In the genomic region with DNA sequence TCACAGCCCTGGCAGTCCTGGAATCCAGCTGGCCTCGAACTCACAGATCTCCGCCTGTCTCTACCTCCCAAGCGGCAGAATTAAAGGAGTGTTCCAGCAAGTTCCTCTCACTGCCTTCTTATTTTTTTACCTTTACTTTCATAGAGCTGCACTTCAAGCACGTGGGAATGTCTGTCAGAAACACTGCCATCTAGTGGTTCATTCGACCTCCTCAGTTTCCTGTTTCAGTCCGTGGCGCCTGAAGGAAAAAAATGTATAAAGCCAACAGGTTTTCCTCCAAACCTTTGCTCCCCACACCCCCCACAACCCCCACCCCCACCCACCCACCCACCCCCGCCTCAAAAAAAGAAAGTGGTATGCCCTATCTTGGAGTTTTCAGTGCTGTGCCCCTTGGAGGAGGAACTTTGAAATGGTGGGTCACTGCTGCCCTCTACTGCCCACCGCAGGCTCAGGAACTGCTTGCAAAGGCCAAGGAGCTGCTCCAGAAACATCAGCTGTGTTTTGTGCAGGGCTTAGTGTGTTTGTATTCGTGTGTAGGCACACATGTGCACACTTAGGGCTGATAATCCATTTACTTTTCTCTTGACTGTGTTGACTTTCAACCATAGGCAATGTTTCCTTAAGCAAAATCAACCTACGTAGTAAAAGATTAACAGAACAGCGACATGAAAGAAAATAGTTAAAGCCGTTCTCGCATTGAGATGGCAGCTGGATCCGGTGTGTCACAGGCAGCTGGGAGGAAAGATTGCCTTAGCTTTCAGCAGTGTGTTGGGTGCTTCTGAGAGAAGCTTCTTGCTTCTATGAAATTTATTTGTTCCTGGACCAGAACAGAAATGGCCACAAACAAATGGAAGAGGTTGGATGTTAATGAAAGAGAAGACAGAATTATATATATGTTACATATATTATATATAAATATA, we compare ENCODE assay signal across 8 mouse cellular contexts. TPM values are rescaled to one million over a fixed set of nuclear protein-coding genes. Genes with fewer than 3 reads are reported as not detected.
DNase-seq lines count a peak whose midpoint lies in the region; ATAC-seq and TF ChIP-seq lines count a peak whose summit lies in the region.

No protein-coding gene starts in this region.

- peak overlapping the region; percentile 46; the same call in 1 of the 2 replicates for H3K9ac ChIP-seq in heart, embryonic 14.5 days (ENCODE audit: low read length)
- no peak overlapping the region for H3K9ac ChIP-seq in liver, embryonic 11.5 days (ENCODE audit: low read depth, low read length)
- H3K9ac ChIP-seq in stomach, embryonic 14.5 days (replicated peaks; ENCODE audit: low read depth, low read length) = no peak overlapping the region

- H3K36me3 ChIP-seq in heart, embryonic 14.5 days (ENCODE audit: control insufficient read depth, insufficient read depth, low read length) = no peaks in the 10 kb centered on the region
- H3K36me3 ChIP-seq in liver, embryonic 11.5 days (ENCODE audit: control insufficient read depth, insufficient read depth, low read length) = no peaks in the 10 kb centered on the region
- H3K36me3 ChIP-seq in stomach, embryonic 14.5 days (ENCODE audit: control insufficient read depth, insufficient read depth, low read length) = no peaks in the 10 kb centered on the region

- peak; percentile 86 for DNase-seq in CD4-positive, CD25-positive, alpha-beta regulatory T cell, adult 2 months (ENCODE audit: low read depth, low spot score)
- peak; percentile 92 for DNase-seq in brain, embryonic 14.5 days (ENCODE audit: low read depth)
- peak; percentile 60 for DNase-seq in fibroblast of lung, adult 2 months (ENCODE audit: low read depth)
- DNase-seq in kidney, postnatal 10 days = peak; percentile 91
- peak; percentile 67 for DNase-seq in liver, embryonic 11.5 days (ENCODE audit: low spot score)
- DNase-seq in natural killer cell, adult 2 months (ENCODE audit: low spot score in 2 of 2) = peak; percentile 58 to 78

- H3K9me3 ChIP-seq in heart, embryonic 14.5 days (ENCODE audit: control insufficient read depth, low read length) = no peaks in the 10 kb centered on the region
- no peaks in the 10 kb centered on the region for H3K9me3 ChIP-seq in liver, embryonic 11.5 days (ENCODE audit: control insufficient read depth, low read length)
- no peaks in the 10 kb centered on the region for H3K9me3 ChIP-seq in stomach, embryonic 14.5 days (ENCODE audit: control insufficient read depth, low read depth, low read length)

- peak overlapping the region; percentile 52 for H3K4me2 ChIP-seq in heart, embryonic 14.5 days (ENCODE audit: low read length)
- H3K4me2 ChIP-seq in liver, embryonic 11.5 days = peak overlapping the region; percentile 16
- H3K4me2 ChIP-seq in stomach, embryonic 14.5 days (replicated peaks; ENCODE audit: low read depth, low read length) = peak overlapping the region; percentile 25

- no peaks in the 10 kb centered on the region for H3K27me3 ChIP-seq in heart, embryonic 14.5 days (ENCODE audit: control insufficient read depth, insufficient read depth, low read length)
- H3K27me3 ChIP-seq in liver, embryonic 11.5 days (replicated peaks; ENCODE audit: control insufficient read depth, insufficient read depth, low read length) = no peaks in the 10 kb centered on the region
- H3K27me3 ChIP-seq in stomach, embryonic 14.5 days (ENCODE audit: control insufficient read depth, insufficient read depth, low read length) = no peaks in the 10 kb centered on the region

- no peak overlapping the region for H3K27ac ChIP-seq in heart, embryonic 14.5 days (replicated peaks in 1 of 2; ENCODE audit: control insufficient read depth in 1 of 2, insufficient read depth in 1 of 2, low read depth in 2 of 2, low read length in 2 of 2)
- H3K27ac ChIP-seq in liver, embryonic 11.5 days (ENCODE audit: low read depth, low read length) = no peak overlapping the region
- no peak overlapping the region for H3K27ac ChIP-seq in stomach, embryonic 14.5 days (ENCODE audit: low read length)

- peaks cover 0 to 2% of the 10 kb centered on the region in 2 experiments; a peak in 2 of 4 replicates for H3K4me1 ChIP-seq in heart, embryonic 14.5 days (ENCODE audit: control insufficient read depth in 2 of 2, insufficient read depth in 2 of 2, low read length in 2 of 2)
- no peaks in the 10 kb centered on the region for H3K4me1 ChIP-seq in liver, embryonic 11.5 days (replicated peaks; ENCODE audit: control insufficient read depth, insufficient read depth, low read length)
- H3K4me1 ChIP-seq in stomach, embryonic 14.5 days (ENCODE audit: control insufficient read depth, insufficient read depth, low read length) = no peaks in the 10 kb centered on the region

- 24% methylated on average over 15 of the region's 15 CpGs for WGBS in heart, embryonic 14.5 days
- 23% methylated on average over 15 of the region's 15 CpGs for WGBS in liver, embryonic 11.5 days
- 17% methylated on average over 15 of the region's 15 CpGs for WGBS in stomach, embryonic 14.5 days

- ATAC-seq in heart, embryonic 14.5 days (ENCODE audit: insufficient number of reproducible peaks, insufficient read depth, low FRiP score, low read depth) = 0 out of 2 replicates have a peak, but pooled peaks have one; percentile 54
- peak; percentile 95 for ATAC-seq in liver, embryonic 11.5 days (replicated peaks; ENCODE audit: low FRiP score)
- peak; percentile 96 for ATAC-seq in stomach, embryonic 14.5 days (ENCODE audit: insufficient number of reproducible peaks, insufficient read depth, low FRiP score, low read depth)

- peak; percentile 84 for TF ChIP-seq CTCF in brain, embryonic 14.5 days (IDR thresholded peaks at IDR 0.05; ENCODE audit: borderline replicate concordance, extremely low read depth, insufficient read depth, insufficient read length)

- TF ChIP-seq POLR2A in brain, embryonic 14.5 days (IDR thresholded peaks at IDR 0.05; ENCODE audit: borderline replicate concordance, extremely low read depth, insufficient read depth, insufficient read length, poor library complexity, severe bottlenecking) = no peak

- H3K4me3 ChIP-seq in heart, embryonic 14.5 days (ENCODE audit: control insufficient read depth in 1 of 2, insufficient read depth in 1 of 2, low read depth in 1 of 2, low read length in 2 of 2) = no peak overlapping the region
- no peak overlapping the region for H3K4me3 ChIP-seq in liver, embryonic 11.5 days (ENCODE audit: low read depth, low read length)
- no peak overlapping the region for H3K4me3 ChIP-seq in stomach, embryonic 14.5 days (ENCODE audit: low read depth, low read length)

RNA-seq across cellular contexts. Expression of a gene that starts 35.8 kb away (rescaled TPM):
- polyA plus RNA-seq in brain, embryonic 14.5 days (2012; rRNA removed) = 52.2 and 67.1 TPM in 2 replicates
- 49.3 and 49.6 TPM in 2 replicates for polyA plus RNA-seq in heart, embryonic 14.5 days (2014; fragmentation: Nextera tagmentation; extraction: Ambion mirVana)
- polyA plus RNA-seq in liver, embryonic 11.5 days (2014; fragmentation: Nextera tagmentation; extraction: Ambion mirVana) = 101 and 103 TPM in 2 replicates
- polyA plus RNA-seq in stomach, embryonic 14.5 days (2014; fragmentation: Nextera tagmentation; extraction: Ambion mirVana) = 92.9 and 104 TPM in 2 replicates
